Mouse (Mus musculus): Measurements from ENCODE around the gene Dgcr6. TPM values are rescaled to one million over a fixed set of nuclear protein-coding genes. Genes with fewer than 3 reads are reported as not detected.
"Not testable (repeated sequence)": the region's sequence is repeated elsewhere in the genome, so short reads cannot be mapped to it uniquely, and the experiment has no call there.

Gene Dgcr6
- 160 and 171 TPM in 2 replicates for polyA plus RNA-seq (2015; fragmentation: Nextera tagmentation; extraction: Ambion mirVana)

- Histone ChIP-seq H3K4me3 (peak within 1 kb of the TSS; percentile 13; the same call in 1 of the 2 replicates), H3K4me1 (peaks cover 3% of the 10 kb centered on the region), H3K4me2 (peak within 1 kb of the TSS; percentile 32), H3K36me3 (replicated peaks) (no peaks in the 10 kb centered on the region), H3K9me3 (no peaks in the 10 kb centered on the region), H3K27me3 (replicated peaks) (0 out of 2 replicates have a peak, but pooled peaks cover 7% of the 10 kb centered on the region), H3K9ac (peak within 1 kb of the TSS; percentile 13; the same call in 1 of the 2 replicates), H3K27ac (peak within 1 kb of the TSS; percentile 49; the same call in 1 of the 2 replicates)
- 12% methylated on average over 11 of the region's 11 CpGs for WGBS
- ATAC-seq (replicated peaks) = peak; percentile 78
Measured at GRCm38 (mm10) chr16:18052731-18053202, at the start of gene Dgcr6. TSS of gene Dgcr6 (plus strand) at chr16:18052860.

- H3K36me3 ChIP-seq (replicated peaks) = no peaks in the 10 kb centered on the region
Measured at GRCm38 (mm10) chr16:18004589-18004988, 48.1 kb upstream of the Dgcr6 start.

GRCm38 (mm10) chr16:18007083-18007482, 45.6 kb upstream of the Dgcr6 start:
- 34% methylated on average over 4 of the region's 4 CpGs for WGBS
- no peak overlapping the region for H3K4me2 ChIP-seq
- no peaks in the 10 kb centered on the region for H3K36me3 ChIP-seq (replicated peaks)
- no peaks in the 10 kb centered on the region for H3K27me3 ChIP-seq (replicated peaks)
- no peak overlapping the region for H3K9ac ChIP-seq
- no peaks in the 10 kb centered on the region for H3K4me1 ChIP-seq
- no peak overlapping the region for H3K27ac ChIP-seq
- H3K9me3 ChIP-seq = no peaks in the 10 kb centered on the region
- no peak overlapping the region for H3K4me3 ChIP-seq
- ATAC-seq (replicated peaks) = no peak

More at GRCm38 (mm10) chr16:18004589-18004988, 48.1 kb upstream of the Dgcr6 start:
- ATAC-seq (replicated peaks) = no peak
- Histone ChIP-seq H3K9ac (no peak overlapping the region), H3K27me3 (replicated peaks) (no peaks in the 10 kb centered on the region), H3K9me3 (no peaks in the 10 kb centered on the region), H3K4me3 (no peak overlapping the region), H3K4me1 (no peaks in the 10 kb centered on the region), H3K4me2 (no peak overlapping the region), H3K27ac (no peak overlapping the region)
- WGBS = 69% methylated on average over 5 of the region's 5 CpGs

GRCm38 (mm10) chr16:18011101-18011500, 41.6 kb upstream of the Dgcr6 start:
- 75% methylated on average over 6 of the region's 6 CpGs for WGBS
- Histone ChIP-seq H3K4me2 (no peak overlapping the region), H3K27ac (no peak overlapping the region), H3K9me3 (no peaks in the 10 kb centered on the region), H3K4me1 (no peaks in the 10 kb centered on the region), H3K36me3 (replicated peaks) (no peaks in the 10 kb centered on the region), H3K9ac (no peak overlapping the region), H3K27me3 (replicated peaks) (no peaks in the 10 kb centered on the region), H3K4me3 (no peak overlapping the region)
- no peak for ATAC-seq (replicated peaks)

GRCm38 (mm10) chr16:18016482-18016881, 36.2 kb upstream of the Dgcr6 start:
- not testable (repeated sequence) for H3K27ac ChIP-seq; H3K4me3 ChIP-seq; H3K9ac ChIP-seq; H3K4me2 ChIP-seq; H3K4me1 ChIP-seq; ATAC-seq (replicated peaks); H3K9me3 ChIP-seq; H3K36me3 ChIP-seq (replicated peaks); H3K27me3 ChIP-seq (replicated peaks)
- 65% methylated on average over 4 of the region's 4 CpGs for WGBS

- H3K27me3 ChIP-seq (replicated peaks) = no peaks in the 10 kb centered on the region
- no peaks in the 10 kb centered on the region for H3K36me3 ChIP-seq (replicated peaks)
- no peak overlapping the region for H3K4me2 ChIP-seq
- no peaks in the 10 kb centered on the region for H3K9me3 ChIP-seq
- 83% methylated on average over 8 of the region's 8 CpGs for WGBS
- H3K27ac ChIP-seq = no peak overlapping the region
- H3K4me1 ChIP-seq = no peaks in the 10 kb centered on the region
- ATAC-seq (replicated peaks) = no peak
- H3K9ac ChIP-seq = no peak overlapping the region
- no peak overlapping the region for H3K4me3 ChIP-seq
Measured at GRCm38 (mm10) chr16:18022780-18023557, 29.7 kb upstream of the Dgcr6 start.

GRCm38 (mm10) chr16:18027371-18027770, 25.3 kb upstream of the Dgcr6 start:
- Histone ChIP-seq H3K4me2 (no peak overlapping the region), H3K27ac (no peak overlapping the region), H3K4me3 (no peak overlapping the region), H3K27me3 (replicated peaks) (no peaks in the 10 kb centered on the region), H3K9me3 (no peaks in the 10 kb centered on the region), H3K4me1 (no peaks in the 10 kb centered on the region), H3K9ac (no peak overlapping the region), H3K36me3 (replicated peaks) (no peaks in the 10 kb centered on the region)
- WGBS = 52% methylated on average over 2 of the region's 2 CpGs
- ATAC-seq (replicated peaks) = no peak

- 46% methylated on average over 2 of the region's 2 CpGs for WGBS
- Histone ChIP-seq H3K36me3 (replicated peaks) (no peaks in the 10 kb centered on the region), H3K4me1 (no peaks in the 10 kb centered on the region), H3K27me3 (replicated peaks) (no peaks in the 10 kb centered on the region), H3K4me3 (no peak overlapping the region), H3K9ac (no peak overlapping the region), H3K9me3 (no peaks in the 10 kb centered on the region), H3K27ac (no peak overlapping the region), H3K4me2 (no peak overlapping the region)
- no peak for ATAC-seq (replicated peaks)
Measured at GRCm38 (mm10) chr16:18031752-18032151, 20.9 kb upstream of the Dgcr6 start.

GRCm38 (mm10) chr16:18033289-18033688, 19.4 kb upstream of the Dgcr6 start:
- WGBS = 82% methylated on average over 4 of the region's 4 CpGs
- Histone ChIP-seq H3K4me1 (no peaks in the 10 kb centered on the region), H3K4me2 (no peak overlapping the region), H3K9ac (no peak overlapping the region), H3K4me3 (no peak overlapping the region), H3K27me3 (replicated peaks) (no peaks in the 10 kb centered on the region), H3K9me3 (no peaks in the 10 kb centered on the region), H3K27ac (no peak overlapping the region), H3K36me3 (replicated peaks) (no peaks in the 10 kb centered on the region)
- ATAC-seq (replicated peaks) = no peak

GRCm38 (mm10) chr16:18034286-18034685, 18.4 kb upstream of the Dgcr6 start:
- Histone ChIP-seq H3K4me3 (no peak overlapping the region), H3K27ac (no peak overlapping the region), H3K36me3 (replicated peaks) (no peaks in the 10 kb centered on the region), H3K9ac (no peak overlapping the region), H3K4me1 (no peaks in the 10 kb centered on the region), H3K27me3 (replicated peaks) (no peaks in the 10 kb centered on the region), H3K4me2 (no peak overlapping the region), H3K9me3 (no peaks in the 10 kb centered on the region)
- WGBS = 78% methylated on average over 4 of the region's 4 CpGs
- no peak for ATAC-seq (replicated peaks)

- Histone ChIP-seq H3K4me1 (no peaks in the 10 kb centered on the region), H3K9me3 (no peaks in the 10 kb centered on the region), H3K36me3 (replicated peaks) (no peaks in the 10 kb centered on the region), H3K27ac (no peak overlapping the region), H3K27me3 (replicated peaks) (no peaks in the 10 kb centered on the region), H3K4me2 (no peak overlapping the region), H3K9ac (no peak overlapping the region), H3K4me3 (no peak overlapping the region)
- WGBS = 21% methylated on average over 16 of the region's 16 CpGs
- ATAC-seq (replicated peaks) = no peak
Measured at GRCm38 (mm10) chr16:18036425-18036955, 16.2 kb upstream of the Dgcr6 start.

- H3K36me3 ChIP-seq (replicated peaks) = no peaks in the 10 kb centered on the region
- no peak overlapping the region for H3K27ac ChIP-seq
- H3K4me2 ChIP-seq = no peak overlapping the region
- no peaks in the 10 kb centered on the region for H3K27me3 ChIP-seq (replicated peaks)
- H3K9ac ChIP-seq = no peak overlapping the region
- H3K4me1 ChIP-seq = no peaks in the 10 kb centered on the region
- 44% methylated on average over 9 of the region's 9 CpGs for WGBS
- ATAC-seq (replicated peaks) = no peak
- no peaks in the 10 kb centered on the region for H3K9me3 ChIP-seq
- no peak overlapping the region for H3K4me3 ChIP-seq
Measured at GRCm38 (mm10) chr16:18037025-18037424, 15.6 kb upstream of the Dgcr6 start.

- Histone ChIP-seq H3K4me3 (no peak overlapping the region), H3K4me2 (no peak overlapping the region), H3K36me3 (replicated peaks) (no peaks in the 10 kb centered on the region), H3K9ac (no peak overlapping the region), H3K27me3 (replicated peaks) (0 out of 2 replicates have a peak, but pooled peaks cover 4% of the 10 kb centered on the region), H3K27ac (no peak overlapping the region), H3K9me3 (no peaks in the 10 kb centered on the region), H3K4me1 (no peaks in the 10 kb centered on the region)
- ATAC-seq (replicated peaks) = no peak
- WGBS = 82% methylated on average over 10 of the region's 10 CpGs
Measured at GRCm38 (mm10) chr16:18044991-18045390, 7.7 kb upstream of the Dgcr6 start.

Data from midbrain, embryonic 15.5 days (tissue).